Mouse (Mus musculus): ENCODE data around the gene Tsku. TPM values are rescaled to one million over a fixed set of nuclear protein-coding genes. Genes with fewer than 3 reads are reported as not detected.

Tsku gene
- polyA plus RNA-seq, 1 experiment = 17.5 TPM

DNA sequence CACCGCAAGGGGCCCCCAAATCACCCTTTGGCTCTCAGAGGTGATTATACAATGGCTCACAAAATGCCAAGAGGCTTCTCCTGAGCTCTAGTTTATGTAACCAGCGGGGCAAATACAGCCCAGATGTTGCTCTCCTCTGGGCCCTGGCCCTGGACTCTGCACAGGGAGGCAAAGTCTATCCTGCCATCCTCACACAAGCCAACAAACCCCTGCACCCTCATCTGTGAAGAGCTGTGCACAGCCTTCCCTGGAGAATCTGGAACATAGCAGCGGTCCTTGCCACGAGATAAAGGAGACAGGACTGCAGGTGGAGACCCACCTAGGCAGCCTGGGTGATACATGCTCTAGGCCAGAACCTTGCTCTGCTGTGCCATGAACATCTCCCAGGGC lies 6.2 kb downstream of the Tsku start:
- Histone ChIP-seq H3K9me3 (replicated peaks; ENCODE audit: control insufficient read depth, insufficient read depth, low read length, poor library complexity, severe bottlenecking) (no peaks in the 10 kb centered on the region), H3K27me3 (ENCODE audit: control insufficient read depth, insufficient read depth, low read length, poor library complexity, severe bottlenecking) (no peaks in the 10 kb centered on the region), H3K9ac (ENCODE audit: low read depth, poor library complexity, severe bottlenecking) (no peak overlapping the region), H3K4me3 (ENCODE audit: low read depth, low read length) (no peak overlapping the region), H3K36me3 (ENCODE audit: control insufficient read depth, insufficient read depth, low read length, poor library complexity, severe bottlenecking) (no peaks in the 10 kb centered on the region), H3K27ac (ENCODE audit: insufficient read depth, low read length) (no peak overlapping the region), H3K4me1 (ENCODE audit: control insufficient read depth, insufficient read depth, low read length) (no peaks in the 10 kb centered on the region)
- TF ChIP-seq POLR2A (IDR thresholded peaks at IDR 0.05; ENCODE audit: insufficient read depth, low read length) (no peak), CTCF (IDR thresholded peaks at IDR 0.05; ENCODE audit: low read depth, low read length) (no peak), EP300 (IDR thresholded peaks at IDR 0.05; ENCODE audit: insufficient read depth, low read depth, low read length) (no peak)

DNA sequence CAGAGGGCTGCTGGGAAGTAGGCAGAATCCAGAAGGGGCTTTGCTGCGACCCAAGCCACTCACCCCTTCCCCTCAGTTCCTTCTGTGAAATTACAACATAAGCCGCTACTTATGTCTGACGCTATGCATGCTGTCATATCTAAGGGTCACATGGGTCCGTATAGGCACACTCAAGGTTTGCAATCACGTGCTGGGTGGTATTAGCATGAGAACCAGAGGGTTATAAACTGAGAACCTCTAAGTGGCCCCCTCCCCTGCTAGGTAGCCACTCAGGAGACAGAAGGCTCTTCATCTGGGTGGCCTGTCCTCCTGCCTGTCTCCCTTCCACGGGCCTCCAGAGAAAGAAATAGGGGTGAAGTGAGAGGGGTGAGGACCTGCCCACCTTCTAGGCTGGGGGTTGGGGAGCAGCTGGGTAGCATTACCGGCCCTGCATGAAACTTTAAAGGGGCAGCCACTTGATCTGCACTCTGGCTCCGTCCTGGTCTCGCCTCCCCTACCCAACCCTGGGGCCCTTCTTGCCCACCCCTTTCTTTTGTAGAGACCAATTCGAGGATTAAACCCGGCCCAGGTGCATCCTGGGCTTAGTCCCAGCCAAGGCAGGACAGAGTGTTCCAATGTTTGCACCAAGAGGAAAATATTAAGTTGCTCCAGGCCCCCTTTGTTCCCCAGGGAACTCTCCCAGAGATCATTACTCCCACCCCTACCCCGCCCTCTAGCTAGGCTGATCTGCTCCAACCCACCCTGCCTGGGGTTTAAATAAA lies 6.8 kb downstream of the Tsku start:
- no peak overlapping the region for H3K4me3 ChIP-seq (ENCODE audit: low read depth, low read length)

DNA sequence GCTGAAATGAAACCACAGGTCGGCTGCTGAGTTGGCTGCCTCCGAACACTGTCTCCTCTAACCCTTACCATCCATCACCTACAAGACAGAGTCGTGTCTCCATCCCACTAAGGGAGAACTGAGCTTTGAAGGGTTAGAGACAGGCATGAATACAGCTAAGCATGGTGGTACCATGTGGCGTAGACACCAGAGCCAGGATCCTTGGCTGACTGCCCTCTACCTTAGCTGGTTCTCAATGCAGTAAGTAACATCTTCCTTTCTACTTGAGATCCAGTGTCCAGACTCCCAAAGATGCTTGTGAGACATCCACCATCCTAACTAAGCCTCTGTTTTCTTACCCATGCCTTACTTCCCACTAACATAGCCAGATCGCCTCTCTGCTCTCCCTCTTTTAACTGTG lies 7.5 kb downstream of the Tsku start:
- TF ChIP-seq CTCF (IDR thresholded peaks at IDR 0.05; ENCODE audit: low read depth, low read length) (no peak), EP300 (IDR thresholded peaks at IDR 0.05; ENCODE audit: insufficient read depth, low read depth, low read length) (no peak), POLR2A (IDR thresholded peaks at IDR 0.05; ENCODE audit: insufficient read depth, low read length) (no peak)
- Histone ChIP-seq H3K9me3 (replicated peaks; ENCODE audit: control insufficient read depth, insufficient read depth, low read length, poor library complexity, severe bottlenecking) (no peaks in the 10 kb centered on the region), H3K4me3 (ENCODE audit: low read depth, low read length) (no peak overlapping the region), H3K27ac (ENCODE audit: insufficient read depth, low read length) (no peak overlapping the region), H3K9ac (ENCODE audit: low read depth, poor library complexity, severe bottlenecking) (no peak overlapping the region), H3K4me1 (ENCODE audit: control insufficient read depth, insufficient read depth, low read length) (no peaks in the 10 kb centered on the region), H3K27me3 (ENCODE audit: control insufficient read depth, insufficient read depth, low read length, poor library complexity, severe bottlenecking) (no peaks in the 10 kb centered on the region), H3K36me3 (ENCODE audit: control insufficient read depth, insufficient read depth, low read length, poor library complexity, severe bottlenecking) (no peaks in the 10 kb centered on the region)

More for the DNA sequence above, 6.8 kb downstream of the Tsku start:
- H3K36me3 ChIP-seq (ENCODE audit: control insufficient read depth, insufficient read depth, low read length, poor library complexity, severe bottlenecking) = no peaks in the 10 kb centered on the region
- H3K9me3 ChIP-seq (replicated peaks; ENCODE audit: control insufficient read depth, insufficient read depth, low read length, poor library complexity, severe bottlenecking) = no peaks in the 10 kb centered on the region
- H3K4me1 ChIP-seq (ENCODE audit: control insufficient read depth, insufficient read depth, low read length) = no peaks in the 10 kb centered on the region
- TF ChIP-seq EP300 (IDR thresholded peaks at IDR 0.05; ENCODE audit: insufficient read depth, low read depth, low read length) = no peak
- no peak for TF ChIP-seq CTCF (IDR thresholded peaks at IDR 0.05; ENCODE audit: low read depth, low read length)
- TF ChIP-seq POLR2A (IDR thresholded peaks at IDR 0.05; ENCODE audit: insufficient read depth, low read length) = no peak
- no peak overlapping the region for H3K9ac ChIP-seq (ENCODE audit: low read depth, poor library complexity, severe bottlenecking)
- no peak overlapping the region for H3K27ac ChIP-seq (ENCODE audit: insufficient read depth, low read length)
- no peaks in the 10 kb centered on the region for H3K27me3 ChIP-seq (ENCODE audit: control insufficient read depth, insufficient read depth, low read length, poor library complexity, severe bottlenecking)

DNA sequence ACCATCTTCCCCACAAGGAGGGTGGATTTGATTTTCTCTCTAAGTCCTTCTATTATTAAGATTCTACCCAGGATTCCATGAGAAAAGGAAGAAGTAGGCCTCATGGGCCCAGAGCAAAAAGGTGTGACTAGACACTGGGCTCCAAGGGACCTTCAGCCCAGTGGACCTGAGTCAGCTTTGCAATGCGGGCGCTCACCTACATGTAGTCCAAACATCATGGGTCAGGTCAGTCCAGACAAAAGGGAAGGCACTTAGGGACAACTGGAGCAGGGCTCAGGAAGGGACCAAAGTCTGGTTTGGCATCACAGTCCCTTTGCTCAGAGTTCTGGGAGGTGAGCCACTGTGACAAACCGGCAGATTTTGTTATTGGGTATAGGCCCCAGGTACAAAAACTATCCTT lies 9.6 kb downstream of the Tsku start:
- Histone ChIP-seq H3K4me1 (ENCODE audit: control insufficient read depth, insufficient read depth, low read length) (no peaks in the 10 kb centered on the region), H3K27ac (ENCODE audit: insufficient read depth, low read length) (no peak overlapping the region), H3K9me3 (replicated peaks; ENCODE audit: control insufficient read depth, insufficient read depth, low read length, poor library complexity, severe bottlenecking) (no peaks in the 10 kb centered on the region), H3K9ac (ENCODE audit: low read depth, poor library complexity, severe bottlenecking) (no peak overlapping the region), H3K36me3 (ENCODE audit: control insufficient read depth, insufficient read depth, low read length, poor library complexity, severe bottlenecking) (no peaks in the 10 kb centered on the region), H3K27me3 (ENCODE audit: control insufficient read depth, insufficient read depth, low read length, poor library complexity, severe bottlenecking) (no peaks in the 10 kb centered on the region), H3K4me3 (ENCODE audit: low read depth, low read length) (no peak overlapping the region)
- TF ChIP-seq POLR2A (IDR thresholded peaks at IDR 0.05; ENCODE audit: insufficient read depth, low read length) (no peak), EP300 (IDR thresholded peaks at IDR 0.05; ENCODE audit: insufficient read depth, low read depth, low read length) (no peak), CTCF (IDR thresholded peaks at IDR 0.05; ENCODE audit: low read depth, low read length) (no peak)

DNA sequence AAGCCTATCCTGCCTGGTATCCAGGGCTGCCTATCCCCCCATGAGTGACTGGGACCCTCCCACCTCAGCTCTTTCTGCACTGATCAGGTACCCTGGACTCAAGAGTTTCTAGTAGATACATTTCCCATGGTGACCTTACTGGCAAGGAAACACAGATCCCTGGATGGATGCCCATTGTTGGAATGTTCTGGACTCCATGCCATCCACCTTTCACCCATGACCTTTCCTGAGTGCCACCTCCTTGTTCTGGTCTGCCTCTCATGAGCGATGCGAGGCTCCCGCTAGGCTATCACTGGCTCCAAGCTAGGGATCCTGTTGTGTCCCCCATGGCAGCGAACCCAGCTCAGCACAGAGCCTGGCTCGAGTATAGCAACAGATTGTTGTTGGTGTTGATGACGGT lies 11.3 kb downstream of the Tsku start:
- Histone ChIP-seq H3K4me1 (ENCODE audit: control insufficient read depth, insufficient read depth, low read length) (no peaks in the 10 kb centered on the region), H3K36me3 (ENCODE audit: control insufficient read depth, insufficient read depth, low read length, poor library complexity, severe bottlenecking) (no peaks in the 10 kb centered on the region), H3K27ac (ENCODE audit: insufficient read depth, low read length) (no peak overlapping the region), H3K27me3 (ENCODE audit: control insufficient read depth, insufficient read depth, low read length, poor library complexity, severe bottlenecking) (no peaks in the 10 kb centered on the region), H3K9ac (ENCODE audit: low read depth, poor library complexity, severe bottlenecking) (no peak overlapping the region), H3K9me3 (replicated peaks; ENCODE audit: control insufficient read depth, insufficient read depth, low read length, poor library complexity, severe bottlenecking) (no peaks in the 10 kb centered on the region), H3K4me3 (ENCODE audit: low read depth, low read length) (no peak overlapping the region)
- no peak for TF ChIP-seq EP300 (IDR thresholded peaks at IDR 0.05; ENCODE audit: insufficient read depth, low read depth, low read length)

DNA sequence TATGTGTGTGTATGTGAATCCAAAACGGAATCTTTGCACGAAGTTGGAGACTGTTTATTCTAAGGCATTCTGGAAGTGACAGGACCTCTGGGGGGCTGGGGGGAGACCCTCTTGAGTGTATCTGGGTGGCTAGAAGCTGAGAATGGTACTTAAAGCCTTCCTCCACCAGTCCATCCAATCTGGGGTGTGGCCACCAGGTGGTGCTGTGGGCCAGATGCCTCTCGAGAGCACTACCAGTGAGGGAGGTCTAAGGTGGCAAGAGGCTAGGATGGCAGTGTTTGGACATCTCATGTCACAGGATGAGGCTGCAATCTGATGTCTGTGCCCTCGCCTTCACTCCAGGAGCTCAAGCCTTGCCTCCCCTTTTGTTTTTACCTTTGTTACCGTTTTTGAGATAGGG lies 12.0 kb downstream of the Tsku start:
- TF ChIP-seq POLR2A (IDR thresholded peaks at IDR 0.05; ENCODE audit: insufficient read depth, low read length) = no peak
- TF ChIP-seq CTCF (IDR thresholded peaks at IDR 0.05; ENCODE audit: low read depth, low read length) = peak; percentile 96
- Histone ChIP-seq H3K36me3 (ENCODE audit: control insufficient read depth, insufficient read depth, low read length, poor library complexity, severe bottlenecking) (no peaks in the 10 kb centered on the region), H3K4me1 (ENCODE audit: control insufficient read depth, insufficient read depth, low read length) (no peaks in the 10 kb centered on the region), H3K27me3 (ENCODE audit: control insufficient read depth, insufficient read depth, low read length, poor library complexity, severe bottlenecking) (no peaks in the 10 kb centered on the region), H3K4me3 (ENCODE audit: low read depth, low read length) (no peak overlapping the region), H3K27ac (ENCODE audit: insufficient read depth, low read length) (no peak overlapping the region), H3K9ac (ENCODE audit: low read depth, poor library complexity, severe bottlenecking) (no peak overlapping the region), H3K9me3 (replicated peaks; ENCODE audit: control insufficient read depth, insufficient read depth, low read length, poor library complexity, severe bottlenecking) (no peaks in the 10 kb centered on the region)

Measured in ES-Bruce4 (cell line).